Mouse (Mus musculus): ENCODE measurements around the gene Sptb. TPM values are rescaled to one million over a fixed set of nuclear protein-coding genes. Genes with fewer than 3 reads are reported as not detected.

Gene Sptb
- total RNA-seq, 2 experiments from 2014 or later, result 88.4 to 94.2 TPM

GRCm38 (mm10) chr12:76612621-76613020, 97.7 kb downstream of the Sptb start:
- intact Hi-C loops (cut with DNase I), result no loop called here
- no peak for DNase-seq

DNA sequence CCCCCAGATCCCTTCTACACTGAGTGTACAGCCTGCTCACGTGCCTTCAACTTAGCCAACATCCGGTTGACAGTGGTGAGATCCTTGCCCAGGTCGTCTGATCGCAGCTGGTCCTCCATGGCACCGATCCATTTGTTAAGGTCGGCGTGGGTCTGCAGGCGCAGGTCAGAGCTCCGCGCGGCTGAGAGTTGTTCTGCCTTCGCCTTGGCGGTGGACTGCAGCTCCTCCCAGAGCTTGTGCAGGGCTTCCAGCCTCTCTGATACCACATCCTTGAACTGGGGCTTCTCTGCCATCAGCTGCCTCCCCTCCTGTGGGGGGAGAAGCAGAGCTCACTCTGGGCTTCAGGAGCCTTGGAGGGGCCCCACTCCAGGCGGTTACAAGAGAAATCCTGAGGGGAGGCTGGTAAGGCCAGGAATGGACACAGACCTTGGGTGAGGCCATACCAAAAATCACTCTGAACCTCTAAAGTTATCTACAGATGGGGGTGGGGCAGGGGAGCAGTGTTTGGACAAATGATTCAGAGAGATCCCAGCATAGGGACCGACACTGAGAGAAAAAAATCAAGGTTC, 101.3 kb downstream of the Sptb start:
- intact Hi-C loops (cut with DNase I), result no loop called here
- no peak for DNase-seq

GRCm38 (mm10) chr12:76608241-76608640, 102.1 kb downstream of the Sptb start:
- intact Hi-C loops (cut with DNase I), result no loop called here
- no peak for DNase-seq

GRCm38 (mm10) chr12:76605837-76606236, 104.5 kb downstream of the Sptb start:
- no peak for DNase-seq
- intact Hi-C loops (cut with DNase I), result no loop called here

GRCm38 (mm10) chr12:76604546-76604945, 105.8 kb downstream of the Sptb start:
- intact Hi-C loops (cut with DNase I), result no loop called here
- DNase-seq, result no peak

GRCm38 (mm10) chr12:76603779-76604178, 106.6 kb downstream of the Sptb start:
- intact Hi-C loops (cut with DNase I), result no loop called here
- no peak for DNase-seq

GRCm38 (mm10) chr12:76598196-76598928, 112.0 kb downstream of the Sptb start:
- intact Hi-C loops (cut with DNase I), result loop anchor here (5.0 kb wide), 3 partner anchors 121 to 336 kb away; no protein-coding TSS in a partner anchor
- no peak for DNase-seq

- peak in 1 of 2 experiments; percentile 33 for DNase-seq
- intact Hi-C loops (cut with DNase I), result loop anchor here (5.0 kb wide), 3 partner anchors 120 to 335 kb away; no protein-coding TSS in a partner anchor
These were observed 112.7 kb downstream of the Sptb start for GRCm38 (mm10) chr12:76597577-76598100.

DNA sequence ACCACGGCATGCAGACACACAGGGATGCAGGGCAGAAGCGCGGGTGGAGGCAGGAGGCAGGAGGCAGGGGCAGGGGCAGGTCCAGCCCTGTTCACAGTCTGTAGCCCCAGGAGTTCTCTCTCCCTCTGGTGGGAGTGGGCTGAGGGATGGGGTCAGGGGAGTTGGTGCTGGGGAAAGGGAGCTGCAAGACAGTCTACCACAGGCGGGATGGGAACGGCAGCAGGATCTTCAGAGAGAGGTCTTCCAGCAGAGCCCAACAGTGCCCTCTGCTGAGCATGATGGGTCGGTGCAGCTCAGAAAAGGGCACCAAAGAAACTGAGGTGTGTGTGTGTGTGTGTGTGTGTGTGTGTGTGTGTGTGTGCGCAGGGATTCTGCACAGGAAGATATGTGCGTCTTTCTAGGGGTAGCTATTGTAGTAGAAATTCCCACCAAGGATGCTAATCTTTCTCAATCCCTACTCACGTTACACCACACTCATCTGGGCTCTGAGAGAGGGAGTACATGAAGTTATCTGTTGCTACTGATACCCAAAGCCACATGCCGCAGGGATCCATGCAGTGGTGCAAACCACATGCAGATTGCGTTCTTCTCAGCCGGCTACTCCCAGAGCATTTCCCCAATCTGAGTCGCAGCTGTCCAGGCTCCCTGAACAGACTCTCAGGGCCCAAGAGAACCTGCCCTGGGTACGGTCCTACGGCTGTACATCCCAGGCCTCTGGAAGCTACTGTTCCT, 113.9 kb downstream of the Sptb start:
- intact Hi-C loops (cut with DNase I), result loop anchor here (1.0 to 5.0 kb wide), 4 partner anchors 100 to 334 kb away; no protein-coding TSS in a partner anchor
- DNase-seq, result peak; percentile 80 to 81

- intact Hi-C loops (cut with DNase I), result loop anchor here (1.0 to 5.0 kb wide), 4 partner anchors 100 to 334 kb away; no protein-coding TSS in a partner anchor
- no peak for DNase-seq
These were observed 114.5 kb downstream of the Sptb start for GRCm38 (mm10) chr12:76595830-76596229.

DNA sequence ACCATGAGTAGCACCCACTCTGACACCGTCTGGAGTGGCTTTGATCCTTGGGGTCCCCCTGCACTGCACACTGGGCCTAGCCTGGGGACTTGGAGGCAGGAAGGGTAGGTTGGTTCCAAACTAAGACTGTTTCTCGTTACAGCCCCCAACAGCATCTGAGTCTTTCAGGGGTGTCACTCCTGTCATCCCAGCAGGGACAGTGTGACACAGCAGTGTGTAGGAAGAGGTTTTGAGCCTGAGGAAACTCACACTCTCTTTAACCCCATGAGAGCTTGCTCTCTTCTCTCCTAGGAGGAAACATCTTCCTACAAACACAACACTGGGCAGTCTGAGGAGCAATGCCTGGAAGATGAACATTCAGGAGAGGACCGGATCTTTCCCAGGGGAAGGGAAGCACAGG, 115.8 kb downstream of the Sptb start:
- DNase-seq, result no peak
- intact Hi-C loops (cut with DNase I), result no loop called here

GRCm38 (mm10) chr12:76593839-76594322, 116.5 kb downstream of the Sptb start:
- intact Hi-C loops (cut with DNase I), result no loop called here
- DNase-seq, result peak; percentile 80

- DNase-seq, result no peak
- intact Hi-C loops (cut with DNase I), result no loop called here
These were observed 117.1 kb downstream of the Sptb start for GRCm38 (mm10) chr12:76593254-76593653.

GRCm38 (mm10) chr12:76592213-76592612, 118.1 kb downstream of the Sptb start:
- intact Hi-C loops (cut with DNase I), result no loop called here
- DNase-seq, result peak; percentile 56 to 64

DNA sequence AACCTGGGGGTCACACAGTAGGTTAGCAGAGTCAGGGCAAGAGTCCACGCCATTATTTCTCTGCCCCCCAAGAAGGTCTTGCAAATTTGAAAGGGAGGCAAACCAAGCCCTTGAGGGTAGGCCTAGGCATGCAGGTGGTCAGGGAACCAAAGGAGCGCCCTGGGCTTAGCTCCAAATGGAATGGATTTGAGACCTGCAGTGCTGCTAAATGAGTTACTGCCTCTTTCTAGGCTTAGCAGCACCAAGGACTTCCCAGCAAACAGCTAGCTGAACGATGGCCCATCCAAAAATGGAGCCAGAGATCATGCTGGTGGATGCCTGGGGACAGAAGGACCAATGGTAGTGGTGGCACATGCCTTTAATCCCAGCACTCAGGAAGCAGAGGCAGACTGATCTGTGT, 119.3 kb downstream of the Sptb start:
- intact Hi-C loops (cut with DNase I), result no loop called here
- no peak for DNase-seq

- intact Hi-C loops (cut with DNase I), result no loop called here
- peak; percentile 44 to 60 for DNase-seq
These were observed 120.8 kb downstream of the Sptb start for GRCm38 (mm10) chr12:76589531-76589930.

- intact Hi-C loops (cut with DNase I), result no loop called here
- DNase-seq, result no peak
These were observed 123.0 kb downstream of the Sptb start for GRCm38 (mm10) chr12:76587357-76587756.

DNA sequence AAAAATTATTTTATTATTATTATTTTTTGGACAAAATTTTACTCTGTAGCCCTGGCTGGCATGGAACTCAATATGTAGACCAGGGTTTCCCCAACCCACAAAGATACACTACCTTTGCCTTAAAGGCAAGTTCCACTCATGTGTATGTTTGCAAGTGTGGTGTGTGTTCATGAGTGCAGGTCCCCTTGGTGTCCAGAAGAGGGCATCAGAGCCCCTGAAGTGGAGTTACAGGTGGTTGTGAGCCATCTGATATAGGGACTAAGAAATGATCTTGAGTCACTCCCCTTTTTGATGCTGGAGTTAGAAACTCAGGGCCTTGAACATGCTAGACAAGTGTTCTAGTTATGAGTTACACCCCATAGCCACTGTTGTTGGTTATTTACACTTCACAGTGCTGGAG, 125.3 kb downstream of the Sptb start:
- intact Hi-C loops (cut with DNase I), result no loop called here
- no peak for DNase-seq

- intact Hi-C loops (cut with DNase I), result no loop called here
- no peak for DNase-seq
These were observed 126.9 kb downstream of the Sptb start for GRCm38 (mm10) chr12:76583454-76583853.

GRCm38 (mm10) chr12:76582841-76583240, 127.5 kb downstream of the Sptb start:
- intact Hi-C loops (cut with DNase I), result no loop called here
- peak; percentile 35 to 43 for DNase-seq

GRCm38 (mm10) chr12:76582139-76582538, 128.2 kb downstream of the Sptb start:
- intact Hi-C loops (cut with DNase I), result no loop called here
- DNase-seq, result no peak
